Mouse (Mus musculus) layer of hippocampus, adult 2 months (tissue): ENCODE data around the gene Cep19. TPM values are rescaled to one million over a fixed set of nuclear protein-coding genes. Genes with fewer than 3 reads are reported as not detected.
A peak's percentile ranks its signal among the peaks of the same experiment; 100 is the strongest.

Experiments used
- DNase-seq, 2 experiments: peaks; one replicate each; pipeline ENCODE4 v3.0.0; 2022; ENCODE audit warnings: low spot score in 2 of 2
- H3K27ac ChIP-seq: fragments of 200-600 bp; 2 replicates; pipeline ENCODE4 v1.8.1; 2022
- H3K4me3 ChIP-seq: fragments of 200-600 bp; 2 replicates; pipeline ENCODE4 v1.8.1; 2022; ENCODE audit warnings: mild to moderate bottlenecking
- CTCF ChIP-seq: fragments of 200-600 bp; conservative IDR thresholded peaks from 2 replicates; pipeline ENCODE4 v1.8.1; 2022; ENCODE audit warnings: antibody characterized with exemption, mild to moderate bottlenecking, moderate library complexity
- total RNA-seq, 2 experiments: library from RNA; stranded (reverse); gene quantifications; 2 replicates each; pipeline ENCODE4 v1.2.3; 2021

The Cep19 gene
- total RNA-seq, 2 experiments from 2014 or later: 62.8 to 65.5 TPM

- no peak overlapping the region for H3K4me3 ChIP-seq
- H3K27ac ChIP-seq: no peak overlapping the region
- no peak for DNase-seq
- TF ChIP-seq CTCF: no peak
Measured at GRCm38 (mm10) chr16:32133148-32133547, 33.5 kb downstream of the Cep19 start.

GRCm38 (mm10) chr16:32135842-32136357 lies 36.3 kb downstream of the Cep19 start:
- Histone ChIP-seq H3K27ac (no peak overlapping the region), H3K4me3 (no peak overlapping the region)
- TF ChIP-seq CTCF: no peak
- no peak for DNase-seq

GRCm38 (mm10) chr16:32138954-32139353 lies 39.4 kb downstream of the Cep19 start:
- TF ChIP-seq CTCF: no peak
- Histone ChIP-seq H3K27ac (peak overlapping the region; percentile 70; the same call in 1 of the 2 replicates), H3K4me3 (no peak overlapping the region)
- peak; percentile 55 to 80 for DNase-seq

- no peak overlapping the region for H3K4me3 ChIP-seq
- no peak for TF ChIP-seq CTCF
- no peak for DNase-seq
- no peak overlapping the region for H3K27ac ChIP-seq
Measured at GRCm38 (mm10) chr16:32143766-32144165, 44.2 kb downstream of the Cep19 start.

GRCm38 (mm10) chr16:32144592-32144991 lies 45.0 kb downstream of the Cep19 start:
- no peak overlapping the region for H3K4me3 ChIP-seq
- no peak for TF ChIP-seq CTCF
- DNase-seq: no peak
- H3K27ac ChIP-seq: no peak overlapping the region

GRCm38 (mm10) chr16:32147589-32148207 lies 48.1 kb downstream of the Cep19 start:
- Histone ChIP-seq H3K4me3 (no peak overlapping the region), H3K27ac (no peak overlapping the region)
- DNase-seq: no peak

GRCm38 (mm10) chr16:32153976-32154375 lies 54.4 kb downstream of the Cep19 start:
- Histone ChIP-seq H3K4me3 (no peak overlapping the region; the same call in 1 of the 2 replicates), H3K27ac (peak overlapping the region; percentile 87)
- TF ChIP-seq CTCF: no peak
- no peak for DNase-seq

More at GRCm38 (mm10) chr16:32147589-32148207, 48.1 kb downstream of the Cep19 start:
- TF ChIP-seq CTCF: peak; percentile 23

- peak overlapping the region; percentile 20 for H3K4me3 ChIP-seq
- no peak for TF ChIP-seq CTCF
- DNase-seq: peak; percentile 72 to 79
- peak overlapping the region; percentile 87 for H3K27ac ChIP-seq
Measured at GRCm38 (mm10) chr16:32154437-32154836, 54.8 kb downstream of the Cep19 start.

GRCm38 (mm10) chr16:32156719-32157118 lies 57.1 kb downstream of the Cep19 start:
- no peak overlapping the region for H3K4me3 ChIP-seq
- no peak for DNase-seq
- no peak overlapping the region; the same call in 1 of the 2 replicates for H3K27ac ChIP-seq
- no peak for TF ChIP-seq CTCF

- Histone ChIP-seq H3K27ac (no peak overlapping the region), H3K4me3 (no peak overlapping the region)
- TF ChIP-seq CTCF: no peak
- DNase-seq: no peak
Measured at GRCm38 (mm10) chr16:32157369-32157768, 57.8 kb downstream of the Cep19 start.

Other genes starting within 250 kb of the Cep19 start
- under 1 TPM; 0.20 to 0.29 TPM for gene Meltf, start 221.0 kb upstream of the Cep19 start, total RNA-seq
- gene Pigz, start 165.9 kb upstream of the Cep19 start, total RNA-seq: 10 to 100 TPM; 11.9 to 15.6 TPM
- 10 to 100 TPM; 37.6 to 42.1 TPM for gene 0610012G03Rik, start 151.3 kb upstream of the Cep19 start, total RNA-seq
- gene Ncbp2, start 151.3 kb upstream of the Cep19 start, total RNA-seq: 10 to 100 TPM; 49.5 to 52.3 TPM
- 10 to 100 TPM; 37.5 to 37.6 TPM for gene Senp5, start 96.5 kb upstream of the Cep19 start, total RNA-seq
- 10 to 100 TPM; 29.2 to 29.7 TPM for gene Pak2, start 20.5 kb upstream of the Cep19 start, total RNA-seq
- 10 to 100 TPM; 24.2 to 27.3 TPM for gene Pigx, start 60 bp upstream of the Cep19 start, total RNA-seq
- 10 to 100 TPM; 11.2 to 11.6 TPM for gene Nrros, start 65.8 kb downstream of the Cep19 start, total RNA-seq
- gene Bex6, start 80.0 kb downstream of the Cep19 start, total RNA-seq: not detected
- gene Fbxo45, start 147.4 kb downstream of the Cep19 start, total RNA-seq: 10 to 100 TPM; 46.4 to 47.8 TPM
- 10 to 100 TPM; 11.8 to 13.0 TPM for gene Wdr53, start 147.4 kb downstream of the Cep19 start, total RNA-seq
- gene Smco1, start 171.7 kb downstream of the Cep19 start, total RNA-seq: not detected
- gene Rnf168, start 177.7 kb downstream of the Cep19 start, total RNA-seq: 10 to 100 TPM; 26.5 to 27.1 TPM
- gene Ubxn7, start 232.5 kb downstream of the Cep19 start, total RNA-seq: 10 to 100 TPM; 47.7 to 50.4 TPM